Mouse (Mus musculus) stomach, embryonic 14.5 days (tissue): ENCODE data around the gene 2900026A02Rik. TPM values are rescaled to one million over a fixed set of nuclear protein-coding genes. Genes with fewer than 3 reads are reported as not detected.

Experiments used
- ATAC-seq: fragments of 200-750 bp; cut with Nextera tagmentation; 2 replicates; pipeline ENCODE4 v1.8.0; 2017; ENCODE audit warnings: low read depth, moderate TSS enrichment; ENCODE audit not compliant: insufficient number of reproducible peaks, insufficient read depth, low FRiP score
- H3K27ac ChIP-seq: fragments of 300-500 bp; sonication (generic); 2 replicates; pipeline ENCODE4 v1.5.1; 2014; ENCODE audit warnings: mild to moderate bottlenecking, low read length, moderate library complexity, mixed read lengths
- H3K27me3 ChIP-seq: fragments of 300-500 bp; sonication (generic); 2 replicates; pipeline ENCODE4 v1.6.1; 2014; ENCODE audit warnings: low read length, control low read depth, mixed read lengths; ENCODE audit not compliant: control insufficient read depth, insufficient read depth
- H3K36me3 ChIP-seq: fragments of 300-500 bp; sonication (generic); 2 replicates; pipeline ENCODE4 v1.6.1; 2014; ENCODE audit warnings: mild to moderate bottlenecking, control low read depth, low read length, moderate library complexity, mixed read lengths; ENCODE audit not compliant: control insufficient read depth, insufficient read depth
- H3K4me1 ChIP-seq: fragments of 300-500 bp; sonication (generic); 2 replicates; pipeline ENCODE4 v1.6.1; 2014; ENCODE audit warnings: low read length, control low read depth, mixed read lengths; ENCODE audit not compliant: control insufficient read depth, insufficient read depth
- H3K4me2 ChIP-seq: fragments of 300-500 bp; sonication (generic); replicated peaks from 2 replicates; pipeline ENCODE4 v1.6.1; 2014; ENCODE audit warnings: low read depth, low read length, control low read depth
- H3K4me3 ChIP-seq: fragments of 300-500 bp; sonication (generic); 2 replicates; pipeline ENCODE4 v1.5.1; 2014; ENCODE audit warnings: low read depth, low read length, control low read depth
- H3K9ac ChIP-seq: fragments of 300-500 bp; sonication (generic); replicated peaks from 2 replicates; pipeline ENCODE4 v1.6.1; 2014; ENCODE audit warnings: low read depth, mild to moderate bottlenecking, control low read depth, low read length, moderate library complexity, mixed read lengths
- H3K9me3 ChIP-seq: fragments of 300-500 bp; sonication (generic); 2 replicates; pipeline ENCODE4 v1.6.1; 2016; ENCODE audit warnings: low read depth, low read length, control low read depth; ENCODE audit not compliant: control insufficient read depth
- WGBS: fragments of 180-500 bp; shearing (Covaris S2); extraction: QIAGEN DNeasy Blood & Tissue Kit; methylation state at CpG from one replicate; pipeline ENCODE4 v1.1.7; 2014; 5-methylcytosine and 5-hydroxymethylcytosine counted together
- polyA plus RNA-seq: library from polyadenylated mRNA; unstranded; fragments of >200 nt; fragmentation: Nextera tagmentation; extraction: Ambion mirVana; gene quantifications from 2 replicates; pipeline ENCODE4 v1.2.1, GENCODE M21; 2014

2900026A02Rik gene
- polyA plus RNA-seq, 1 experiment from 2014 or later: 9.2 TPM

GRCm38 (mm10) chr5:113128426-113128825 lies 92.6 kb downstream of the 2900026A02Rik start:
- Histone ChIP-seq H3K4me1 (peaks cover 17% of the 10 kb centered on the region; the same call in 1 of the 2 replicates), H3K27ac (no peak overlapping the region), H3K9me3 (no peaks in the 10 kb centered on the region)

GRCm38 (mm10) chr5:113126476-113126875 lies 94.6 kb downstream of the 2900026A02Rik start:
- no peaks in the 10 kb centered on the region for H3K27me3 ChIP-seq
- WGBS: 92% methylated on average over 12 of the region's 12 CpGs
- no peak overlapping the region for H3K27ac ChIP-seq
- no peak overlapping the region for H3K9ac ChIP-seq
- no peaks in the 10 kb centered on the region for H3K9me3 ChIP-seq
- no peak for ATAC-seq
- H3K4me3 ChIP-seq: no peak overlapping the region
- H3K4me2 ChIP-seq: no peak overlapping the region
- H3K4me1 ChIP-seq: peaks cover 15% of the 10 kb centered on the region; the same call in 1 of the 2 replicates
- no peaks in the 10 kb centered on the region for H3K36me3 ChIP-seq

More at GRCm38 (mm10) chr5:113128426-113128825, 92.6 kb downstream of the 2900026A02Rik start:
- H3K36me3 ChIP-seq: no peaks in the 10 kb centered on the region
- no peaks in the 10 kb centered on the region for H3K27me3 ChIP-seq
- H3K9ac ChIP-seq: no peak overlapping the region
- H3K4me3 ChIP-seq: no peak overlapping the region
- WGBS: 44% methylated on average over 4 of the region's 4 CpGs
- H3K4me2 ChIP-seq: no peak overlapping the region
- ATAC-seq: no peak

GRCm38 (mm10) chr5:113123693-113124092 lies 97.3 kb downstream of the 2900026A02Rik start:
- Histone ChIP-seq H3K4me1 (peaks cover 32% of the 10 kb centered on the region; the same call in 1 of the 2 replicates), H3K27me3 (no peaks in the 10 kb centered on the region)

GRCm38 (mm10) chr5:113122326-113123054 lies 98.5 kb downstream of the 2900026A02Rik start:
- H3K4me1 ChIP-seq: peaks cover 33% of the 10 kb centered on the region; the same call in 1 of the 2 replicates
- ATAC-seq: no peak
- H3K4me2 ChIP-seq: no peak overlapping the region
- no peak overlapping the region for H3K27ac ChIP-seq
- no peak overlapping the region for H3K9ac ChIP-seq
- no peaks in the 10 kb centered on the region for H3K27me3 ChIP-seq
- no peaks in the 10 kb centered on the region for H3K36me3 ChIP-seq
- WGBS: 38% methylated on average over 12 of the region's 12 CpGs
- H3K4me3 ChIP-seq: no peak overlapping the region
- H3K9me3 ChIP-seq: no peaks in the 10 kb centered on the region

More at GRCm38 (mm10) chr5:113123693-113124092, 97.3 kb downstream of the 2900026A02Rik start:
- WGBS: 69% methylated on average over 10 of the region's 10 CpGs
- Histone ChIP-seq H3K4me2 (no peak overlapping the region), H3K36me3 (no peaks in the 10 kb centered on the region), H3K27ac (no peak overlapping the region), H3K9me3 (no peaks in the 10 kb centered on the region), H3K4me3 (no peak overlapping the region), H3K9ac (no peak overlapping the region)
- ATAC-seq: no peak

- ATAC-seq: 0 out of 2 replicates have a peak, but pooled peaks have one; percentile 65
- H3K4me3 ChIP-seq: no peak overlapping the region
- no peak overlapping the region for H3K4me2 ChIP-seq
- H3K9ac ChIP-seq: no peak overlapping the region
- H3K4me1 ChIP-seq: peaks cover 29% of the 10 kb centered on the region; the same call in 1 of the 2 replicates
- no peaks in the 10 kb centered on the region for H3K27me3 ChIP-seq
- 52% methylated on average over 6 of the region's 6 CpGs for WGBS
- peak overlapping the region; percentile 84 for H3K27ac ChIP-seq
- no peaks in the 10 kb centered on the region for H3K9me3 ChIP-seq
- H3K36me3 ChIP-seq: no peaks in the 10 kb centered on the region
Observed at GRCm38 (mm10) chr5:113121591-113121875, 99.5 kb downstream of the 2900026A02Rik start.

GRCm38 (mm10) chr5:113120741-113121590 lies 100.1 kb downstream of the 2900026A02Rik start:
- H3K36me3 ChIP-seq: no peaks in the 10 kb centered on the region
- H3K9me3 ChIP-seq: no peaks in the 10 kb centered on the region
- no peak for ATAC-seq
- H3K27ac ChIP-seq: peak overlapping the region; percentile 62; the same call in 1 of the 2 replicates
- no peaks in the 10 kb centered on the region for H3K27me3 ChIP-seq
- H3K9ac ChIP-seq: no peak overlapping the region
- H3K4me2 ChIP-seq: no peak overlapping the region
- peaks cover 29% of the 10 kb centered on the region; the same call in 1 of the 2 replicates for H3K4me1 ChIP-seq
- WGBS: 19% methylated on average over 15 of the region's 15 CpGs
- H3K4me3 ChIP-seq: no peak overlapping the region

- H3K9ac ChIP-seq: no peak overlapping the region
- H3K27me3 ChIP-seq: no peaks in the 10 kb centered on the region
- H3K27ac ChIP-seq: no peak overlapping the region
- H3K4me3 ChIP-seq: no peak overlapping the region
- 46% methylated on average over 13 of the region's 13 CpGs for WGBS
- H3K4me1 ChIP-seq: peaks cover 29% of the 10 kb centered on the region; the same call in 1 of the 2 replicates
- H3K4me2 ChIP-seq: no peak overlapping the region
- no peaks in the 10 kb centered on the region for H3K9me3 ChIP-seq
- H3K36me3 ChIP-seq: no peaks in the 10 kb centered on the region
- no peak for ATAC-seq
Observed at GRCm38 (mm10) chr5:113119861-113120465, 101.1 kb downstream of the 2900026A02Rik start.

GRCm38 (mm10) chr5:113119291-113119690 lies 101.7 kb downstream of the 2900026A02Rik start:
- H3K9ac ChIP-seq: no peak overlapping the region
- H3K36me3 ChIP-seq: no peaks in the 10 kb centered on the region
- H3K4me3 ChIP-seq: no peak overlapping the region
- no peaks in the 10 kb centered on the region for H3K27me3 ChIP-seq
- H3K4me1 ChIP-seq: peaks cover 33% of the 10 kb centered on the region
- no peak overlapping the region for H3K4me2 ChIP-seq
- 68% methylated on average over 9 of the region's 9 CpGs for WGBS
- H3K27ac ChIP-seq: 0 out of 2 replicates have a peak overlapping the region, but pooled peaks have one; percentile 29
- ATAC-seq: no peak
- no peaks in the 10 kb centered on the region for H3K9me3 ChIP-seq
